ENCODE assay signal across 16 mouse cellular contexts in genomic region chr11:86870486-86871165, GRCm38 (mm10).
DNase-seq lines count a peak whose midpoint lies in the region; ATAC-seq and TF ChIP-seq lines count a peak whose summit lies in the region.
"Had no signal": no experiment of that assay in that cellular context is flagged by ENCODE, and none has a peak within 500 bp of the region (broad histone marks: within the 10 kb centered on the region; RNA-seq: fewer than 3 reads in every experiment).

No protein-coding gene starts in this region.

- H3K27ac ChIP-seq in kidney, adult 2 months (ENCODE audit: insufficient read depth, low read depth, low read length) = peak overlapping the region; percentile 65; the same call in 1 of the 2 replicates
- no peak overlapping the region for H3K27ac ChIP-seq in kidney, embryonic 14.5 days (ENCODE audit: low read depth, low read length)
- H3K27ac ChIP-seq: hindbrain, embryonic 13.5 days; midbrain, embryonic 13.5 days had no signal

- no peak overlapping the region for H3K4me3 ChIP-seq in kidney, adult 2 months (ENCODE audit: insufficient read depth, low read depth, low read length)
- no peak overlapping the region for H3K4me3 ChIP-seq in kidney, embryonic 14.5 days (ENCODE audit: low read length)
- H3K4me3 ChIP-seq: hindbrain, embryonic 13.5 days; megakaryocyte, embryonic 14.5 days; midbrain, embryonic 13.5 days had no signal

- H3K36me3 ChIP-seq in kidney, adult 2 months (ENCODE audit: control insufficient read depth, insufficient read depth, low read length) = no peaks in the 10 kb centered on the region
- no peaks in the 10 kb centered on the region for H3K36me3 ChIP-seq in kidney, embryonic 14.5 days (ENCODE audit: control insufficient read depth, insufficient read depth, low read length)
- H3K36me3 ChIP-seq: hindbrain, embryonic 13.5 days; midbrain, embryonic 13.5 days had no signal

- no peak overlapping the region for H3K9ac ChIP-seq in kidney, embryonic 14.5 days (ENCODE audit: low read depth, low read length)
- H3K9ac ChIP-seq: forebrain, postnatal 0 days; hindbrain, embryonic 13.5 days; midbrain, embryonic 13.5 days had no signal

- 29% methylated on average over 9 of the region's 9 CpGs for WGBS in kidney, adult 2 months
- 64% methylated on average over 9 of the region's 9 CpGs for WGBS in kidney, embryonic 14.5 days

- TF ChIP-seq POLR2A in kidney, adult 2 months (IDR thresholded peaks at IDR 0.05; ENCODE audit: low read depth, low read length) = no peak

- peak; percentile 68 for DNase-seq in kidney, adult 2 months
- DNase-seq in kidney, adult 9 months = peak; percentile 59
- peak; percentile 36 to 55 for DNase-seq in kidney, postnatal 36 days
- DNase-seq in yolk sac, embryonic 10.5 days (ENCODE audit: low spot score) = peak; percentile 65
- no peak for DNase-seq in lung, adult 18-20 months
- no peak for DNase-seq in adrenal gland, postnatal 25 days
- DNase-seq: cerebellum, adult 11-12 months; cerebellum, postnatal 14 days; forebrain, postnatal 0 days; gastrocnemius, postnatal 25 days; heart, adult 18-20 months; lung, adult 2 months had no signal

- no peak for TF ChIP-seq CTCF in kidney, adult 2 months (conservative IDR thresholded peaks at IDR 0.05; ENCODE audit: insufficient read depth, insufficient read length, low read depth, low read length)

- H3K4me1 ChIP-seq in kidney, adult 2 months (ENCODE audit: control insufficient read depth, insufficient read depth, low read length) = peaks cover 21% of the 10 kb centered on the region; the same call in 1 of the 2 replicates
- peaks cover 10% of the 10 kb centered on the region for H3K4me1 ChIP-seq in kidney, embryonic 14.5 days (ENCODE audit: control insufficient read depth, insufficient read depth, low read length)

- H3K27me3 ChIP-seq in kidney, adult 2 months (replicated peaks; ENCODE audit: control insufficient read depth, insufficient read depth, low read length) = no peaks in the 10 kb centered on the region
- no peaks in the 10 kb centered on the region for H3K27me3 ChIP-seq in kidney, embryonic 14.5 days (ENCODE audit: control insufficient read depth, insufficient read depth, low read length)
- H3K27me3 ChIP-seq: hindbrain, embryonic 13.5 days; midbrain, embryonic 13.5 days had no signal

- no peak for ATAC-seq in kidney, embryonic 14.5 days (ENCODE audit: low FRiP score, low TSS enrichment)
- ATAC-seq: forebrain, postnatal 0 days; midbrain, embryonic 13.5 days had no signal

- no peak overlapping the region for H3K4me2 ChIP-seq in kidney, embryonic 14.5 days (replicated peaks; ENCODE audit: low read depth, low read length)
- H3K4me2 ChIP-seq: hindbrain, embryonic 13.5 days; midbrain, embryonic 13.5 days had no signal

- no peaks in the 10 kb centered on the region for H3K9me3 ChIP-seq in kidney, embryonic 14.5 days (ENCODE audit: control insufficient read depth, low read length)
- H3K9me3 ChIP-seq: hindbrain, embryonic 13.5 days; midbrain, embryonic 13.5 days had no signal

Comparison
In these comparisons a context has a peak if more than half of its experiments do, and no peak if none do; other contexts are left out.
1. DNase-seq: peak in kidney, adult 2 months (single experiment), kidney, adult 9 months (single experiment), kidney, postnatal 36 days (2 of 2) and yolk sac, embryonic 10.5 days (single experiment); none in lung, adult 18-20 months (0 of 2) and adrenal gland, postnatal 25 days (single experiment).